Mouse (Mus musculus): ENCODE measurements around the gene Gm8334.
"Not testable (repeated sequence)": the region's sequence is repeated elsewhere in the genome, so short reads cannot be mapped to it uniquely, and the experiment has no call there.

Gm8334 gene

DNA sequence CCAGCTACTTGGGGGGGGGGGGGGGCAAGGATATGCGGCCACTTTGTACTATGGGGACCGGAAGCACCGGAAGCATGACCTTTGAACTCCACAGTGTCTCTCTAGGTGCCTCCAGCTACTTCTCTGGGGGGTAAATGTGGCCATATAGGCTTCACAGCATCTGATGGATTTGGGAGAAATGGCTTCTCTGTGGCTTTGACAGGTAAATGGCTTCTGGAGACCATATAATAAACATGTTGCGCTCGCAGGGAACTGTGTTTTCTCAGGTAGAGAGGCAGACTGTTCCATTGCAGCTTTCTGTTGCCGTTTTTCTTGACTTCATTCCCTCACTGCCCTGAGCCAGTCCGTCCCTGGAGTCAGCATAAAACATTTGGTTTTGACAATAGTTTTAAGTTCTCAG lies at the start of gene Gm8334:
Gm8334 (minus strand) TSS at position 101 of the 400 bp plus-strand sequence.
- not testable (repeated sequence) for DNase-seq (ENCODE audit: low spot score)

DNA sequence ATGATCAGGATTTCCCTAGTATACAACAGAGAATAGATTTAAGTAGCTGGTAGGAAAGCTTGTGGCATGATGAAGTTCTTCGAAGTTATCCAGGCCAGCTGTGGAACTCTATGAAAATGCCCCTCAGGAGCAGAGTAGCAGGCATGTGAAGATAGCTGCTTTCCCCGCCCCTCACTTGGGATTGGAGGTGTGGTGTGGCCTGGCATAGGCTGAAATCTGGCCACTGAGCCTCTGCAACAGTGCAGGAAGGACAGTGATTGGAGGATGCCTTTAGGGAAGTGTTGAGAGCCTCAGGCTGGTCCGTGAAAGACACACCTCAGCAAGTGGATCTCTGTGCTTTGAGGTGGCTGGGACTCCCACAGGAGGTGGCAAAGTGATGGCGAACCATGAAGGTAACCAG lies 48.3 kb upstream of the Gm8334 start, which contains the start of gene Gm15127:
Gm15127 (plus strand) TSS at position 301 of the 400 bp plus-strand sequence.
- not testable (repeated sequence) for DNase-seq (ENCODE audit: low spot score)
